Mouse (Mus musculus) CH12.LX (cell line): Measurements from ENCODE around the gene Srp68.

Experiments used
- CTCF ChIP-seq, 2 experiments: IDR thresholded peaks in 1 of 2; conservative IDR thresholded peaks in 1 of 2; 2 replicates each; pipeline ENCODE4 v1.5.1; 2011 to 2012; ENCODE audit warnings: low read depth in 2 of 2, low read length in 2 of 2, improper control_type of control experiment in 1 of 2, inconsistent platforms in 1 of 2, mild to moderate bottlenecking in 1 of 2, moderate library complexity in 1 of 2
- E2F4 ChIP-seq: IDR thresholded peaks from 2 replicates; pipeline ENCODE4 v1.6.1; 2011; ENCODE audit warnings: low read depth, low read length, improper control_type of control experiment; ENCODE audit not compliant: insufficient replicate concordance
- EP300 ChIP-seq: IDR thresholded peaks from 2 replicates; pipeline ENCODE4 v1.6.1; 2011; ENCODE audit warnings: low read length, improper control_type of control experiment
- HCFC1 ChIP-seq: IDR thresholded peaks from 2 replicates; pipeline ENCODE4 v1.6.1; 2012; ENCODE audit warnings: low read depth, mild to moderate bottlenecking, inconsistent platforms, low read length, improper control_type of control experiment
- JUND ChIP-seq: conservative IDR thresholded peaks from 2 replicates; pipeline ENCODE4 v1.6.1; 2011; ENCODE audit warnings: low read depth, low read length, improper control_type of control experiment
- MEF2A ChIP-seq: IDR thresholded peaks from 2 replicates; pipeline ENCODE4 v1.6.1; 2014; ENCODE audit warnings: low read depth, mild to moderate bottlenecking, inconsistent platforms, low read length, improper control_type of control experiment, borderline replicate concordance
- NELFE ChIP-seq: IDR thresholded peaks from 2 replicates; pipeline ENCODE4 v1.6.1; 2011; ENCODE audit warnings: low read depth, low read length, improper control_type of control experiment
- POLR2A ChIP-seq: IDR thresholded peaks from 2 replicates; pipeline ENCODE4 v1.6.1; 2011; ENCODE audit warnings: low read depth, mild to moderate bottlenecking, improper control_type of control experiment, low read length
- RAD21 ChIP-seq: IDR thresholded peaks from 2 replicates; pipeline ENCODE4 v1.6.1; 2011; ENCODE audit warnings: low read depth, mild to moderate bottlenecking, low read length, improper control_type of control experiment, moderate library complexity
- SIN3A ChIP-seq: IDR thresholded peaks from 2 replicates; pipeline ENCODE4 v1.6.1; 2012; ENCODE audit warnings: low read length, improper control_type of control experiment, inconsistent platforms
- ZNF384 ChIP-seq: IDR thresholded peaks from 2 replicates; pipeline ENCODE4 v1.6.1; 2012; ENCODE audit warnings: low read depth, low read length, improper control_type of control experiment, inconsistent platforms

- no peak for TF ChIP-seq POLR2A
- TF ChIP-seq CTCF (conservative IDR thresholded peaks at IDR 0.05 in 1 of 2, IDR thresholded peaks at IDR 0.05 in 1 of 2; ENCODE audit: low read depth in 2 of 2, low read length in 2 of 2): no peak
- TF ChIP-seq NELFE: no peak
- TF ChIP-seq ZNF384: no peak
- no peak for TF ChIP-seq EP300
- no peak for TF ChIP-seq SIN3A
- TF ChIP-seq HCFC1: no peak
- TF ChIP-seq MEF2A: no peak
- TF ChIP-seq JUND: no peak
- TF ChIP-seq RAD21: no peak
- no peak for TF ChIP-seq E2F4
These were observed 8.2 kb downstream of the Srp68 start for GRCm38 (mm10) chr11:116265850-116266249.
